ENCODE assay signal across 10 mouse cellular contexts in genomic region chr4:127986491-127987075, GRCm38 (mm10). TPM values are rescaled to one million over a fixed set of nuclear protein-coding genes. Genes with fewer than 3 reads are reported as not detected.
DNase-seq lines count a peak whose midpoint lies in the region; ATAC-seq and TF ChIP-seq lines count a peak whose summit lies in the region.
"Had no signal": no experiment of that assay in that cellular context is flagged by ENCODE, and none has a peak within 500 bp of the region (broad histone marks: within the 10 kb centered on the region; RNA-seq: fewer than 3 reads in every experiment).

No protein-coding gene starts in this region.

- peaks cover 63% of the 10 kb centered on the region for H3K27me3 ChIP-seq in kidney, embryonic 16.5 days (ENCODE audit: insufficient read depth, low read length)
- H3K27me3 ChIP-seq in kidney, embryonic 14.5 days (ENCODE audit: control insufficient read depth, insufficient read depth, low read length), result peaks cover 64% of the 10 kb centered on the region
- no peaks in the 10 kb centered on the region for H3K27me3 ChIP-seq in forebrain, embryonic 15.5 days
- H3K27me3 ChIP-seq in limb, embryonic 12.5 days, result peaks cover 88% of the 10 kb centered on the region
- 0 out of 2 replicates have a peak, but pooled peaks cover 1% of the 10 kb centered on the region for H3K27me3 ChIP-seq in kidney, adult 2 months (replicated peaks; ENCODE audit: control insufficient read depth, insufficient read depth, low read length)

- WGBS in kidney, embryonic 16.5 days, result 1% methylated on average over 25 of the region's 25 CpGs
- WGBS in kidney, embryonic 14.5 days, result under 1% methylated on average over 25 of the region's 25 CpGs
- WGBS in forebrain, embryonic 15.5 days, result 4% methylated on average over 25 of the region's 25 CpGs
- WGBS in limb, embryonic 12.5 days, result 3% methylated on average over 25 of the region's 25 CpGs
- WGBS in kidney, adult 2 months, result 2% methylated on average over 25 of the region's 25 CpGs

- no peak overlapping the region for H3K4me2 ChIP-seq in kidney, embryonic 16.5 days (replicated peaks; ENCODE audit: low read depth, low read length)
- H3K4me2 ChIP-seq in kidney, embryonic 14.5 days (replicated peaks; ENCODE audit: low read depth, low read length), result no peak overlapping the region
- H3K4me2 ChIP-seq in forebrain, embryonic 15.5 days (replicated peaks), result peak overlapping the region; percentile 85
- H3K4me2 ChIP-seq in limb, embryonic 12.5 days, result no peak overlapping the region

- H3K9me3 ChIP-seq in kidney, embryonic 16.5 days (ENCODE audit: low read length), result no peaks in the 10 kb centered on the region
- H3K9me3 ChIP-seq in kidney, embryonic 14.5 days (ENCODE audit: control insufficient read depth, low read length), result no peaks in the 10 kb centered on the region
- no peaks in the 10 kb centered on the region for H3K9me3 ChIP-seq in forebrain, embryonic 15.5 days
- H3K9me3 ChIP-seq in limb, embryonic 12.5 days, result no peaks in the 10 kb centered on the region

- H3K4me3 ChIP-seq in kidney, embryonic 16.5 days (ENCODE audit: low read length), result peak overlapping the region; percentile 15; the same call in 1 of the 2 replicates
- no peak overlapping the region for H3K4me3 ChIP-seq in kidney, embryonic 14.5 days (ENCODE audit: low read length)
- peak overlapping the region; percentile 84 for H3K4me3 ChIP-seq in forebrain, embryonic 15.5 days
- H3K4me3 ChIP-seq in limb, embryonic 12.5 days (replicated peaks), result 0 out of 2 replicates have a peak overlapping the region, but pooled peaks have one; percentile 6
- H3K4me3 ChIP-seq in kidney, adult 2 months (ENCODE audit: insufficient read depth, low read depth, low read length), result no peak overlapping the region

- H3K27ac ChIP-seq in kidney, embryonic 16.5 days (ENCODE audit: low read length), result no peak overlapping the region
- H3K27ac ChIP-seq in kidney, embryonic 14.5 days (ENCODE audit: low read depth, low read length), result no peak overlapping the region
- H3K27ac ChIP-seq in forebrain, embryonic 15.5 days (replicated peaks), result peak overlapping the region; percentile 88
- no peak overlapping the region for H3K27ac ChIP-seq in limb, embryonic 12.5 days
- H3K27ac ChIP-seq in kidney, adult 2 months (ENCODE audit: insufficient read depth, low read depth, low read length), result no peak overlapping the region

- H3K9ac ChIP-seq in kidney, embryonic 16.5 days (replicated peaks; ENCODE audit: low read length), result no peak overlapping the region
- H3K9ac ChIP-seq in kidney, embryonic 14.5 days (ENCODE audit: low read depth, low read length), result no peak overlapping the region
- peak overlapping the region; percentile 89 for H3K9ac ChIP-seq in forebrain, embryonic 15.5 days (replicated peaks)
- no peak overlapping the region for H3K9ac ChIP-seq in limb, embryonic 12.5 days (replicated peaks)

- DNase-seq in right cerebral cortex, postnatal 25 days, result peak; percentile 47
- no peak for DNase-seq in adrenal gland, adult 2 months
- DNase-seq in gastrocnemius, adult 8-10 months (ENCODE audit: low spot score in 2 of 2), result no peak
- DNase-seq in kidney, adult 2 months, result no peak

- no peak for TF ChIP-seq CTCF in kidney, adult 2 months (conservative IDR thresholded peaks at IDR 0.05; ENCODE audit: insufficient read depth, insufficient read length, low read depth, low read length)

- ATAC-seq in kidney, embryonic 16.5 days (ENCODE audit: low FRiP score, low TSS enrichment), result no peak
- ATAC-seq in kidney, embryonic 14.5 days (ENCODE audit: low FRiP score, low TSS enrichment), result no peak
- ATAC-seq in forebrain, embryonic 15.5 days (replicated peaks), result peak; percentile 44
- no peak for ATAC-seq in limb, embryonic 12.5 days (ENCODE audit: insufficient number of reproducible peaks, insufficient read depth, low FRiP score, low TSS enrichment, low read depth)

- no peaks in the 10 kb centered on the region for H3K36me3 ChIP-seq in kidney, embryonic 16.5 days (ENCODE audit: insufficient read depth, low read length)
- H3K36me3 ChIP-seq in kidney, embryonic 14.5 days (ENCODE audit: control insufficient read depth, insufficient read depth, low read length), result no peaks in the 10 kb centered on the region
- no peaks in the 10 kb centered on the region for H3K36me3 ChIP-seq in forebrain, embryonic 15.5 days
- H3K36me3 ChIP-seq in limb, embryonic 12.5 days, result no peaks in the 10 kb centered on the region
- no peaks in the 10 kb centered on the region for H3K36me3 ChIP-seq in kidney, adult 2 months (ENCODE audit: control insufficient read depth, insufficient read depth, low read length)

- TF ChIP-seq POLR2A in kidney, adult 2 months (IDR thresholded peaks at IDR 0.05; ENCODE audit: low read depth, low read length), result no peak

- H3K4me1 ChIP-seq in kidney, embryonic 16.5 days (ENCODE audit: insufficient read depth, low read length), result peaks cover 8% of the 10 kb centered on the region; the same call in 1 of the 2 replicates
- no peaks in the 10 kb centered on the region; the same call in 1 of the 2 replicates for H3K4me1 ChIP-seq in kidney, embryonic 14.5 days (ENCODE audit: control insufficient read depth, insufficient read depth, low read length)
- H3K4me1 ChIP-seq in forebrain, embryonic 15.5 days, result peaks cover 51% of the 10 kb centered on the region
- H3K4me1 ChIP-seq in limb, embryonic 12.5 days (replicated peaks), result peaks cover 12% of the 10 kb centered on the region; the same call in 1 of the 2 replicates
- no peaks in the 10 kb centered on the region for H3K4me1 ChIP-seq in kidney, adult 2 months (ENCODE audit: control insufficient read depth, insufficient read depth, low read length)

RNA-seq across cellular contexts. Expression of gene Csmd2, which starts 1.1 kb away (rescaled TPM):
- 0.12 TPM in 1 of 2 replicates, not detected in the other for polyA plus RNA-seq in kidney, embryonic 16.5 days (2015; fragmentation: Nextera tagmentation; extraction: Ambion mirVana)
- polyA plus RNA-seq in kidney, embryonic 14.5 days (2014; fragmentation: Nextera tagmentation; extraction: Ambion mirVana), result 0.01 and 0.14 TPM in 2 replicates
- 8.7 and 9.0 TPM in 2 replicates for polyA plus RNA-seq in forebrain, embryonic 15.5 days (2015; fragmentation: Nextera tagmentation; extraction: Ambion mirVana)
- 0.14 and 0.21 TPM in 2 replicates for polyA plus RNA-seq in limb, embryonic 12.5 days (2016; fragmentation: Nextera tagmentation; extraction: Ambion mirVana)
- total RNA-seq in adrenal gland, adult 2 months (2021), result under 1 TPM; 0.21 to 0.49 TPM
- 1.1 and 1.9 TPM in 2 replicates for polyA plus RNA-seq in adrenal gland, adult 2 months (2012; rRNA removed)
- total RNA-seq in gastrocnemius, adult 8-10 months (2022), result not detected
- polyA plus RNA-seq in kidney, adult 2 months (2012; rRNA removed), result 0.03 TPM in 1 of 2 replicates, not detected in the other

RNA-seq across cellular contexts. Expression of gene CK137956, which starts 15.8 kb away (rescaled TPM):
- not detected in 2 replicates for polyA plus RNA-seq in kidney, embryonic 16.5 days (2015; fragmentation: Nextera tagmentation; extraction: Ambion mirVana)
- polyA plus RNA-seq in kidney, embryonic 14.5 days (2014; fragmentation: Nextera tagmentation; extraction: Ambion mirVana), result not detected in 2 replicates
- polyA plus RNA-seq in forebrain, embryonic 15.5 days (2015; fragmentation: Nextera tagmentation; extraction: Ambion mirVana), result 0.59 and 0.86 TPM in 2 replicates
- not detected in 2 replicates for polyA plus RNA-seq in limb, embryonic 12.5 days (2016; fragmentation: Nextera tagmentation; extraction: Ambion mirVana)
- not detected for total RNA-seq in adrenal gland, adult 2 months (2021)
- polyA plus RNA-seq in adrenal gland, adult 2 months (2012; rRNA removed), result not detected in 2 replicates
- not detected for total RNA-seq in gastrocnemius, adult 8-10 months (2022)
- polyA plus RNA-seq in kidney, adult 2 months (2012; rRNA removed), result 0.07 TPM in 1 of 2 replicates, not detected in the other
- polyA plus RNA-seq: intestine, embryonic 14.5 days; lung, embryonic 16.5 days had no signal

Comparison
In these comparisons a context has a peak if more than half of its experiments do, and no peak if none do; other contexts are left out.
1. H3K4me3 ChIP-seq: peak in kidney, embryonic 16.5 days (single experiment), forebrain, embryonic 15.5 days (single experiment) and limb, embryonic 12.5 days (single experiment); none in kidney, embryonic 14.5 days (single experiment) and kidney, adult 2 months (single experiment).